ENCODE assay signal across 16 mouse cellular contexts in genomic region chr9:53930906-53931305, GRCm38 (mm10). TPM values are rescaled to one million over a fixed set of nuclear protein-coding genes. Genes with fewer than 3 reads are reported as not detected.
A peak's percentile ranks its signal among the peaks of the same experiment; 100 is the strongest.
DNase-seq lines count a peak whose midpoint lies in the region; ATAC-seq lines count a peak whose summit lies in the region.
"Had no signal": no experiment of that assay in that cellular context is flagged by ENCODE, and none has a peak within 500 bp of the region (broad histone marks: within the 10 kb centered on the region; RNA-seq: fewer than 3 reads in every experiment).

No protein-coding gene starts in this region.

- no peak overlapping the region for H3K9ac ChIP-seq in heart, embryonic 14.5 days (ENCODE audit: low read length)
- no peak overlapping the region for H3K9ac ChIP-seq in midbrain, embryonic 13.5 days (replicated peaks)
- H3K9ac ChIP-seq in midbrain, embryonic 11.5 days (ENCODE audit: low read length) = no peak overlapping the region

- no peaks in the 10 kb centered on the region for H3K4me1 ChIP-seq in heart, embryonic 14.5 days (ENCODE audit: control insufficient read depth in 2 of 2, insufficient read depth in 2 of 2, low read length in 2 of 2)
- peaks cover 4% of the 10 kb centered on the region for H3K4me1 ChIP-seq in midbrain, embryonic 13.5 days (replicated peaks)
- no peaks in the 10 kb centered on the region for H3K4me1 ChIP-seq in midbrain, embryonic 11.5 days (ENCODE audit: control insufficient read depth, insufficient read depth, low read length)

- WGBS in heart, embryonic 14.5 days = 28% methylated on average over 7 of the region's 7 CpGs
- WGBS in midbrain, embryonic 13.5 days = 37% methylated on average over 7 of the region's 7 CpGs
- 78% methylated on average over 7 of the region's 7 CpGs for WGBS in midbrain, embryonic 11.5 days

- no peak overlapping the region for H3K4me3 ChIP-seq in heart, embryonic 14.5 days (ENCODE audit: control insufficient read depth in 1 of 2, insufficient read depth in 1 of 2, low read depth in 1 of 2, low read length in 2 of 2)
- no peak overlapping the region for H3K4me3 ChIP-seq in midbrain, embryonic 13.5 days (replicated peaks)
- H3K4me3 ChIP-seq in midbrain, embryonic 11.5 days (ENCODE audit: low read depth, low read length) = no peak overlapping the region
- H3K4me3 ChIP-seq: erythroblast, embryonic 14.5 days had no signal

- H3K27me3 ChIP-seq in heart, embryonic 14.5 days (ENCODE audit: control insufficient read depth, insufficient read depth, low read length) = no peaks in the 10 kb centered on the region
- H3K27me3 ChIP-seq in midbrain, embryonic 13.5 days = no peaks in the 10 kb centered on the region
- H3K27me3 ChIP-seq in midbrain, embryonic 11.5 days (ENCODE audit: control insufficient read depth, insufficient read depth, low read length) = no peaks in the 10 kb centered on the region

- H3K36me3 ChIP-seq in heart, embryonic 14.5 days (ENCODE audit: control insufficient read depth, insufficient read depth, low read length) = no peaks in the 10 kb centered on the region
- H3K36me3 ChIP-seq in midbrain, embryonic 13.5 days = no peaks in the 10 kb centered on the region
- no peaks in the 10 kb centered on the region for H3K36me3 ChIP-seq in midbrain, embryonic 11.5 days (ENCODE audit: control insufficient read depth, insufficient read depth, low read length)

- H3K9me3 ChIP-seq in heart, embryonic 14.5 days (ENCODE audit: control insufficient read depth, low read length) = no peaks in the 10 kb centered on the region
- H3K9me3 ChIP-seq in midbrain, embryonic 13.5 days = no peaks in the 10 kb centered on the region
- H3K9me3 ChIP-seq in midbrain, embryonic 11.5 days (ENCODE audit: control insufficient read depth, low read length) = no peaks in the 10 kb centered on the region

- H3K27ac ChIP-seq in heart, embryonic 14.5 days (replicated peaks in 1 of 2; ENCODE audit: control insufficient read depth in 1 of 2, insufficient read depth in 1 of 2, low read depth in 2 of 2, low read length in 2 of 2) = no peak overlapping the region
- peak overlapping the region; percentile 70; the same call in 1 of the 2 replicates for H3K27ac ChIP-seq in midbrain, embryonic 13.5 days
- H3K27ac ChIP-seq in midbrain, embryonic 11.5 days (ENCODE audit: low read depth, low read length) = no peak overlapping the region

- DNase-seq in heart, postnatal 4 days = no peak
- no peak for DNase-seq in midbrain, embryonic 11.5 days (ENCODE audit: low spot score, missing footprints)
- DNase-seq in mesoderm, embryonic 11.5 days (ENCODE audit: low read depth, low spot score) = peak; percentile 19
- no peak for DNase-seq in adrenal gland, postnatal 36 days
- DNase-seq: adrenal gland, postnatal 25 days; cerebellum, adult 11 months; heart, adult 18-20 months; heart, postnatal 36 days; kidney, adult 8-10 months; layer of hippocampus, adult 9-11 months had no signal

- 0 out of 2 replicates have a peak overlapping the region, but pooled peaks have one; percentile 11 for H3K4me2 ChIP-seq in heart, embryonic 14.5 days (ENCODE audit: low read length)
- H3K4me2 ChIP-seq in midbrain, embryonic 13.5 days (replicated peaks) = no peak overlapping the region
- no peak overlapping the region for H3K4me2 ChIP-seq in midbrain, embryonic 11.5 days
- H3K4me2 ChIP-seq: liver, embryonic 11.5 days had no signal

- ATAC-seq in heart, embryonic 14.5 days (ENCODE audit: insufficient number of reproducible peaks, insufficient read depth, low FRiP score, low read depth) = no peak
- peak; percentile 40; the same call in 1 of the 2 replicates for ATAC-seq in midbrain, embryonic 13.5 days
- no peak for ATAC-seq in midbrain, embryonic 11.5 days (ENCODE audit: low FRiP score)
- no peak for ATAC-seq in activated CD4-positive, CD25-positive, alpha-beta regulatory T cell, adult 4 months

RNA-seq across cellular contexts. Expression of gene Elmod1, which starts 44.2 kb away (rescaled TPM):
- 0.09 TPM in 1 of 2 replicates, not detected in the other for polyA plus RNA-seq in heart, embryonic 14.5 days (2014; fragmentation: Nextera tagmentation; extraction: Ambion mirVana)
- under 1 TPM; 0.17 to 0.32 TPM for total RNA-seq in heart, postnatal 4 days (2021)
- polyA plus RNA-seq in midbrain, embryonic 13.5 days (2015; fragmentation: Nextera tagmentation; extraction: Ambion mirVana) = 13.0 and 13.4 TPM in 2 replicates
- polyA plus RNA-seq in midbrain, embryonic 11.5 days (2014; fragmentation: Nextera tagmentation; extraction: Ambion mirVana) = 1.4 and 2.8 TPM in 2 replicates
- polyA plus RNA-seq in activated CD4-positive, CD25-positive, alpha-beta regulatory T cell, adult 4 months (2017; shearing (Covaris generic)) = not detected
- total RNA-seq in adrenal gland, postnatal 36 days (2021) = 1 to 10 TPM; 2.6 to 3.5 TPM
- total RNA-seq: MEL had no signal
- polyA plus RNA-seq: erythroblast, embryonic 14.5 days had no signal
